Mouse (Mus musculus) hindbrain, embryonic 13.5 days (tissue): ENCODE results near the gene Tmtc2. TPM values are rescaled to one million over a fixed set of nuclear protein-coding genes. Genes with fewer than 3 reads are reported as not detected.

Experiments used
- ATAC-seq: fragments of 200-750 bp; cut with Nextera tagmentation; 2 replicates; pipeline ENCODE4 v1.8.0; 2017; ENCODE audit warnings: moderate TSS enrichment; ENCODE audit not compliant: low FRiP score
- H3K27ac ChIP-seq: fragments of 300-500 bp; sonication (generic); 2 replicates; pipeline ENCODE4 v1.5.1; 2015; ENCODE audit warnings: inconsistent platforms, mild to moderate bottlenecking, moderate library complexity
- H3K27me3 ChIP-seq: fragments of 300-500 bp; sonication (generic); 2 replicates; pipeline ENCODE4 v1.6.1; 2015; ENCODE audit warnings: mild to moderate bottlenecking, inconsistent platforms
- H3K36me3 ChIP-seq: fragments of 300-500 bp; sonication (generic); 2 replicates; pipeline ENCODE4 v1.6.1; 2015; ENCODE audit warnings: mild to moderate bottlenecking, inconsistent platforms
- H3K4me1 ChIP-seq: fragments of 300-500 bp; sonication (generic); replicated peaks from 2 replicates; pipeline ENCODE4 v1.6.1; 2015; ENCODE audit warnings: inconsistent platforms
- H3K4me2 ChIP-seq: fragments of 300-500 bp; sonication (generic); 2 replicates; pipeline ENCODE4 v1.6.1; 2015; ENCODE audit warnings: inconsistent platforms, mild to moderate bottlenecking, moderate library complexity
- H3K4me3 ChIP-seq: fragments of 300-500 bp; sonication (generic); 2 replicates; pipeline ENCODE4 v1.5.1; 2015; ENCODE audit warnings: mild to moderate bottlenecking, inconsistent platforms
- H3K9ac ChIP-seq: fragments of 300-500 bp; sonication (generic); 2 replicates; pipeline ENCODE4 v1.6.1; 2015; ENCODE audit warnings: mild to moderate bottlenecking, inconsistent platforms
- H3K9me3 ChIP-seq: fragments of 300-500 bp; sonication (generic); 2 replicates; pipeline ENCODE4 v1.6.1; 2016; ENCODE audit warnings: inconsistent platforms
- WGBS: fragments of 180-500 bp; shearing (Covaris S2); methylation state at CpG from one replicate; pipeline ENCODE4 v1.1.7; 2015; 5-methylcytosine and 5-hydroxymethylcytosine counted together
- polyA plus RNA-seq: library from polyadenylated mRNA; unstranded; fragments of >200 nt; fragmentation: Nextera tagmentation; extraction: Ambion mirVana; gene quantifications from 2 replicates; pipeline ENCODE4 v1.2.1, GENCODE M21; 2015

Gene Tmtc2
- 11.9 TPM in 2 replicates for polyA plus RNA-seq

DNA sequence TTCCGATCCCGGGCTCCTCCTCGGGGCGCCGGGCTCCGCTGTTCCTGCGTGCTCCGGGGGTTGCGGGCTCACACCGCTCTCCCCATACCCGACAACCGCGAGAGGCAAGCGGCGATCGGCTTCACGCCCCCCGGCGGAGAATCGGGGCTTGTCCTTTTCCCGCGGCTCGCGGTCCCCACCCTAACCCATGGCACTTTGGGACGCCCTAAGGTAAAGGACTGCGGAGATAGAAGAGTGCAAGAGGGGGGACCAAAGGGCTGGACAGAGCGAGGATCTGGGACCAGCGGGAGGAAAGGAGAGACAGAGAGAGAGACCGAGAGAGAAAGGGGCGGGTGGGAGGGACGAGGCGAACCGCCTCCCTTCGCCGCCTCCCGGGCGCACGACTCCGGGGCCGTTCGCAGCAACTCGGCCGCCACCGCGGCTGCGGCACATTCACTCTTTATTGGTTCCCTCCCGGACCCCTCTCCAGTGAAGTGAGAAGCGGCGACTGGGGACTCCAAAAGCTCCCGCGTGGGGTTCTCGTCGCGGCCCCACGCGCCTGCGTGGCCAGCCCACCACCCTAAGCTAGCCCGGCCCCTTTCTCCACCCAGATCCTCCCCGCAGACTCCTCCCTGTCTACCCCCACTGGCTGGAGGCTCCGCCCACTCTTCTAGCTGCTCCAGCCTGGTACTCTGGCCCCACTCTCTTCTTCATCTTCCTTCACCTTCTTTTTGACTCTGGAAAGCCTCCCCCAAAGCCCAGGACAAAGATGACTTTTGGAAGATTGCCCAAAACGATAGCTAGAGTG, at the start of gene Tmtc2:
Gene Tmtc2 (minus strand): TSS at position 544 of the 787 bp plus-strand sequence.
- Histone ChIP-seq H3K36me3 (no peaks in the 10 kb centered on the region), H3K27me3 (no peaks in the 10 kb centered on the region), H3K4me1 (peaks cover 57% of the 10 kb centered on the region), H3K9me3 (no peaks in the 10 kb centered on the region), H3K4me2 (peak within 1 kb of the TSS; percentile 80), H3K27ac (peak within 1 kb of the TSS; percentile 93), H3K9ac (peak within 1 kb of the TSS; percentile 86), H3K4me3 (peak within 1 kb of the TSS; percentile 77)
- ATAC-seq: peak; percentile 97
- WGBS: under 1% methylated on average over 50 of the region's 61 CpGs

DNA sequence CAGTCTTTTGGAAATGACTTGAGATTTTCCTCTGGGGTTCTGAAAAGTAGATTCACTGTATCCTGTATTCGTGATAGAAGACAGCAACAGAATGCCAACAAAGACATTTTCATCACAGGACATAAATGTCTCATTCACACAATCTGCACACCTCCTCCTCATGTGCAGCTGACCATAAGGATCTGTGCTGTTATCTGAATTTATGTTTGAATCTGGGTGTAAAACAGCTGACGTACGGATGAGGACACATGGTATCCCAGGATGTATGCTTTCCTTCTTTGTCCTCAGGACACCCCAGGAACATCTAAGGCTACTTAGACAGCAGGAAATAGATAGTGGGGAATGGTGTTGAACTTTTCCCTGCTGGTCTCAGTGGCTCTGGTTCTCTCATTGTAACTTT, 37.9 kb upstream of the Tmtc2 start:
- H3K27me3 ChIP-seq: no peaks in the 10 kb centered on the region
- WGBS: 94% methylated on average over 3 of the region's 3 CpGs
- H3K27ac ChIP-seq: no peak overlapping the region
- H3K9me3 ChIP-seq: no peaks in the 10 kb centered on the region
- H3K36me3 ChIP-seq: no peaks in the 10 kb centered on the region
- H3K4me1 ChIP-seq: no peaks in the 10 kb centered on the region
- ATAC-seq: no peak
- H3K4me3 ChIP-seq: no peak overlapping the region
- no peak overlapping the region for H3K4me2 ChIP-seq
- no peak overlapping the region for H3K9ac ChIP-seq

GRCm38 (mm10) chr10:105598826-105599225, 24.6 kb upstream of the Tmtc2 start:
- Histone ChIP-seq H3K36me3 (no peaks in the 10 kb centered on the region), H3K27me3 (no peaks in the 10 kb centered on the region), H3K4me2 (no peak overlapping the region), H3K4me1 (no peaks in the 10 kb centered on the region), H3K27ac (no peak overlapping the region), H3K9ac (no peak overlapping the region), H3K4me3 (no peak overlapping the region), H3K9me3 (no peaks in the 10 kb centered on the region)
- ATAC-seq: no peak
- 87% methylated on average over 8 of the region's 8 CpGs for WGBS

- H3K9me3 ChIP-seq: no peaks in the 10 kb centered on the region
- H3K4me3 ChIP-seq: no peak overlapping the region
- no peaks in the 10 kb centered on the region for H3K27me3 ChIP-seq
- ATAC-seq: no peak
- H3K4me2 ChIP-seq: no peak overlapping the region
- WGBS: 79% methylated on average over 3 of the region's 3 CpGs
- H3K4me1 ChIP-seq: no peaks in the 10 kb centered on the region
- no peaks in the 10 kb centered on the region for H3K36me3 ChIP-seq
- H3K27ac ChIP-seq: no peak overlapping the region
- no peak overlapping the region for H3K9ac ChIP-seq
Measured at GRCm38 (mm10) chr10:105597226-105597625, 23.0 kb upstream of the Tmtc2 start.

DNA sequence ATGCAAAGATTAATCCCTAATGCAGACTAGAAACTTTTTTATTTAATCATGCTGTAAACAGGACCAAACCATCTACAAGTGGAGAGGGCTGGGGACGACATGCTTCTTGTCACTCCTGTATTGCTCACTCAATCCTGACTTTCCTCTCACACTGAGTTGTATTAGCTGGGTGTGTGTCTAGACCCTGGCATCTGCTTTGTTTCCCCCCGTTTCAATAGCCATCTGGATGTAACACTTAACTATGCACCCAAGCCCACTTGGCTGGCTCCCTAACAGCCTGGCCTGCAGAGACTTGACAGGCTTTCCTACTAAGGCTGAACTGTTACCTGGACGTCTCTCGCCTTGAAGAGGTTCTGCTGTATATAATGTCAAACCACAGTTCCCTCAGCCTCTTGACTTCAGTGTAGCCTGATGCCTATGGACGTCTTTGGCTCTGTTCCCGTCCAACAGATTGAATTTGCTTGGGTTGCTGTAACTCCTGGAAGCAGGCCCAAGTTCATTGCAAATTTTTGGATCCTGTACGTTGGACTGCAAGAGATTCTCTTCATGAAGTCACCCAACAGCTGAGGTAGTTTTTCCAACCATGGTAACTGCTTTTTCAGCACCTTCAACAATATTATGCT, 21.3 kb upstream of the Tmtc2 start:
- ATAC-seq: no peak
- 81% methylated on average over 7 of the region's 7 CpGs for WGBS
- H3K4me2 ChIP-seq: no peak overlapping the region
- no peaks in the 10 kb centered on the region for H3K9me3 ChIP-seq
- H3K27me3 ChIP-seq: no peaks in the 10 kb centered on the region
- no peak overlapping the region for H3K9ac ChIP-seq
- no peak overlapping the region for H3K27ac ChIP-seq
- H3K4me3 ChIP-seq: no peak overlapping the region
- H3K4me1 ChIP-seq: no peaks in the 10 kb centered on the region
- H3K36me3 ChIP-seq: no peaks in the 10 kb centered on the region

DNA sequence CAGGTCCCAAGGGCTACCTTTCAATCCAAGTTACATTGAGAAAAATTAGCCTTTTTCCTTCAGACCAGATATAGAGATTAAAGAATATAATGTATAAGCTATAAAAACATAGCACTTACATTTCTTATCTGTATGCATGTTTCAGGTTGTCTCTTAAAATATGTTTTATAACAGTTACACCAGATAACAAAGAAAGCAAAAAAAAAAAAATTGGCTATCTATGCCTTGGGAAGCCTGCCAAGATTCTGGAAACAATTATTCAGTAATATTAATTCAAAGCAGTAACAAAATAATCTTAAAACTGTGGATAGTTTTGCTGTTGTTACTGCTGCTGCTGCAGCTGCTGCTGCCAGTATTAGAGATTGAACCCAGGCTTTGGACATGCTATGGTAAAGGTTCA, 13.9 kb upstream of the Tmtc2 start:
- no peak overlapping the region for H3K4me2 ChIP-seq
- H3K9me3 ChIP-seq: no peaks in the 10 kb centered on the region
- ATAC-seq: no peak
- no peaks in the 10 kb centered on the region for H3K4me1 ChIP-seq
- no peak overlapping the region for H3K9ac ChIP-seq
- no peak overlapping the region for H3K27ac ChIP-seq
- H3K36me3 ChIP-seq: no peaks in the 10 kb centered on the region
- no peaks in the 10 kb centered on the region for H3K27me3 ChIP-seq
- H3K4me3 ChIP-seq: no peak overlapping the region

DNA sequence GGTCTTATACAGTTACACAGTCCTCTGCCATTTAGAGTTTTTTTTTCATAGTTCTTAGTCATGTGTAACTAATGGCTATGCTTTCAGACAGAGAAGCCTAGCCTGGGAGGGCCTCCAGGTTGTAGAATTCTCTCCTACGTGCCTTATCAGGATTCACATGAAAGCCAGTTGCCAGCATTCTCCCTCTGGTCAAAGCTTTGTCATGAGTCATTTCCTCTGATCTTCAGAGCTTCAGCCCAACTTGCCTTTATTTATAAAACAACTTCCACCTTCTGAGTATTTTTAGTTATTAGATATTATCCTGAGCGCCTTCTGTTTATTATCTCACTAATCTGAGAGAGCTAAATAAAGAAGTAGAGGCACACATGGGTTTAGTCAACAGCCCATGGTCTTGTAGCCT, 5.1 kb upstream of the Tmtc2 start:
- 68% methylated on average over 2 of the region's 2 CpGs for WGBS

GRCm38 (mm10) chr10:105578291-105578845, 4.1 kb upstream of the Tmtc2 start:
- H3K9ac ChIP-seq: no peak overlapping the region
- H3K27me3 ChIP-seq: no peaks in the 10 kb centered on the region
- peaks cover 21% of the 10 kb centered on the region for H3K4me1 ChIP-seq
- WGBS: 49% methylated on average over 8 of the region's 8 CpGs
- no peaks in the 10 kb centered on the region for H3K9me3 ChIP-seq
- no peak overlapping the region for H3K4me3 ChIP-seq
- no peaks in the 10 kb centered on the region for H3K36me3 ChIP-seq
- H3K4me2 ChIP-seq: peak overlapping the region; percentile 29
- ATAC-seq: no peak
- H3K27ac ChIP-seq: no peak overlapping the region

More for the DNA sequence above, 5.1 kb upstream of the Tmtc2 start:
- Histone ChIP-seq H3K4me3 (no peak overlapping the region), H3K27ac (no peak overlapping the region), H3K4me1 (peaks cover 21% of the 10 kb centered on the region), H3K27me3 (no peaks in the 10 kb centered on the region), H3K9ac (no peak overlapping the region), H3K9me3 (no peaks in the 10 kb centered on the region), H3K36me3 (no peaks in the 10 kb centered on the region), H3K4me2 (no peak overlapping the region)
- no peak for ATAC-seq

DNA sequence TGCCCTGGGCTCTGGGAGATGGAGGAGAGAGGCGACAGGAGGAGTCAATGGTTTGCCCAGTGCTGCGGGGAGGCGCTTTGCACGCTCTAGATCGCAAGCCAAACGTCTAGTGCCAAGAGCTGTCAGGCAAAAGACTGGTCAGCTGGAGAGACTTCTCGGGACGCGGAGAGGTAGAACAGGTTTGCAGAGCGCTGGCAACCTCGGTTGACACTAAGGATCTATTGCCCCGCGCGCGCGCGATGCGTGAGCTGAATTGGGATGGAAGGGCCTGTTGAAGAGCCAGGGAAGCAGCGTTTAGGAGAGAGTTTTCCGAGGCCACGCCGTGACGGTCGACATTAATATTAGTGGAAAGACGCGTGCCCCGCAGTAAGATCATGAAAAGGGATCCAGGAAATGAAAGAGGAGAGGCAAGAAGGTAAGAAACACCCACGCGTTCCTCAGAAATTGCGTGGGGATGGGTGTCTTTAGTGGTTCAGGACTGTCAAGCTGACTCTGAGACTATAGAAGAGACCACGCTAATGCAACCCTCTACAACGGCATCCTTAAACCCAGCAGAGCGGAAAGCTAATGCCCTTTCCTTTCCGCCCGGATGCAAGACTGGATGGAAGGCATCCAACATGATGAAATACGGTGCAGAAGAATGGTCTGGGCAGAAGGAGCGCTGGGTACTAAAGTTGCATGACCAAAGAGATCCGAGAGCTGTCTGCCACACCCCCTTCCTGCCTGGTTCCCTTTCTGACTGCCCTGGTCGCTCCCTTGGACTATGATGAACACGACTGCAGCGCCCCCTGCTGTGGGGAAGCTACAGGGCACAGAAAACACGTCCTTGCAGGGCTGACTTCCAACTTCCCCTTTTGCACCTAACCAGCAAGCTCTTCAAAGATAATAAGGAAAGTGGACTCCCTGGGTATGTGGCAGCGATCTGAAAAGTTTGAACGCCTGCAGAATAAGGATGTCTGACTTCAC, 727 bp upstream of the Tmtc2 start:
- peak overlapping the region; percentile 77 for H3K4me3 ChIP-seq
- no peaks in the 10 kb centered on the region for H3K36me3 ChIP-seq
- peak overlapping the region; percentile 86 for H3K9ac ChIP-seq
- H3K4me2 ChIP-seq: peak overlapping the region; percentile 80
- peak overlapping the region; percentile 93 for H3K27ac ChIP-seq
- H3K27me3 ChIP-seq: no peaks in the 10 kb centered on the region
- H3K9me3 ChIP-seq: no peaks in the 10 kb centered on the region
- peak; percentile 82 for ATAC-seq
- H3K4me1 ChIP-seq: peaks cover 49% of the 10 kb centered on the region
- under 1% methylated on average over 44 of the region's 44 CpGs for WGBS

- Histone ChIP-seq H3K36me3 (no peaks in the 10 kb centered on the region), H3K27ac (peak overlapping the region; percentile 93), H3K9ac (peak overlapping the region; percentile 86), H3K4me2 (peak overlapping the region; percentile 80), H3K9me3 (no peaks in the 10 kb centered on the region), H3K4me1 (peaks cover 56% of the 10 kb centered on the region), H3K4me3 (peak overlapping the region; percentile 77), H3K27me3 (no peaks in the 10 kb centered on the region)
- ATAC-seq: peak; percentile 12
- WGBS: under 1% methylated on average over 37 of the region's 37 CpGs
Measured at GRCm38 (mm10) chr10:105573306-105573907, 844 bp downstream of the Tmtc2 start.

- H3K27ac ChIP-seq: no peak overlapping the region
- no peaks in the 10 kb centered on the region for H3K27me3 ChIP-seq
- WGBS: 2% methylated on average over 16 of the region's 16 CpGs
- H3K4me3 ChIP-seq: peak overlapping the region; percentile 77
- peak overlapping the region; percentile 80 for H3K4me2 ChIP-seq
- no peaks in the 10 kb centered on the region for H3K36me3 ChIP-seq
- no peak for ATAC-seq
- peaks cover 51% of the 10 kb centered on the region for H3K4me1 ChIP-seq
- H3K9ac ChIP-seq: peak overlapping the region; percentile 86
- no peaks in the 10 kb centered on the region for H3K9me3 ChIP-seq
Measured at GRCm38 (mm10) chr10:105572829-105573228, 1.4 kb downstream of the Tmtc2 start.
